Mouse (Mus musculus): ENCODE data around the gene Rpl18.

The Rpl18 gene

GRCm38 (mm10) chr7:45700301-45701015 lies 14.8 kb upstream of the Rpl18 start:
- DNase-seq (ENCODE audit: low read depth, low spot score), result no peak

- no peak for DNase-seq (ENCODE audit: low read depth, low spot score)
Observed at GRCm38 (mm10) chr7:45701072-45701471, 14.2 kb upstream of the Rpl18 start.

DNA sequence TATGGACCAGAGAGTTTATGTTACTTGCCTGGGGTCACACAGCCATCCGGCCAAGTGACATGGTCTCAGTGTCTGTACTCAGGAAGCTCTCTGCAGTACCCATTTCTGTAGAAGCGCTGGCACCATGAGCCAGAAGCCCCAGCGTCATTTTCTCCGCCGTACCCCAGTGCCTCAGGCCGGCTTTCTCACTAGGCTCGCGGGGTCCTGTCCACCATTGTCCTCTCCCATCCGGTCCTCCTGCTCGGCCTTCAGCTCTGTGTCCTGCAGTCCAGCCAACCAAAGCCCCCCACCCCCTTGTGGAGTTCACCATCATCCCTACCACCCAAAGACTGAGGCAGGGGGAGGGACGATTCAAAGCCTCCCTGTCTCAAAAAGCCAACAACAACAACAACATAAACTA lies 13.7 kb upstream of the Rpl18 start:
- DNase-seq (ENCODE audit: low read depth, low spot score), result no peak

- DNase-seq (ENCODE audit: low read depth, low spot score), result no peak
Observed at GRCm38 (mm10) chr7:45702316-45702715, 12.9 kb upstream of the Rpl18 start.

GRCm38 (mm10) chr7:45702809-45703520 lies 12.3 kb upstream of the Rpl18 start:
- DNase-seq (ENCODE audit: low read depth, low spot score), result no peak

DNA sequence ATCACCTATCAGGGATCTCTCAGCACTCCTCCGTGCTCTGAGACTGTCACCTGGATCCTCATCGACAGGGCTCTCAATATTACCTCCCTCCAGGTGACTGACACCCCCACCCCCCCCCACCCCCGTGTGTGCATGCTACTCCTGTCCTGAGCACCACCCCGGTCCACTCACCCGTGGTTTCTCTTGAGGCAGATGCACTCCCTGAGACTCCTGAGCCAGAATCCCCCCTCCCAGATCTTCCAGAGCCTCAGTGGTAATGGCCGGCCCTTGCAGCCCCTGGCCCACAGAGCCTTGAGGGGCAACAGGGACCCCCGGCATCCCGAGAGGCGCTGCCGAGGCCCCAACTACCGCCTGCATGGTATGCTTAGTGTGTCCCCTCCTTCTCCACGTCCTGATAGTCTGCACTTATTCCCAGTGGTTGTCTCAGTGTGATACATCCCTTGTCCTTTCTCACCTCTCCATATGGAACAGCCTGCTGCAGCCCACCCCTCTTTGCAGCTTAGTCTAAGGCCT lies 11.7 kb upstream of the Rpl18 start:
- DNase-seq (ENCODE audit: low read depth, low spot score), result no peak

- no peak for DNase-seq (ENCODE audit: low read depth, low spot score)
Observed at GRCm38 (mm10) chr7:45704046-45704559, 11.2 kb upstream of the Rpl18 start.

DNA sequence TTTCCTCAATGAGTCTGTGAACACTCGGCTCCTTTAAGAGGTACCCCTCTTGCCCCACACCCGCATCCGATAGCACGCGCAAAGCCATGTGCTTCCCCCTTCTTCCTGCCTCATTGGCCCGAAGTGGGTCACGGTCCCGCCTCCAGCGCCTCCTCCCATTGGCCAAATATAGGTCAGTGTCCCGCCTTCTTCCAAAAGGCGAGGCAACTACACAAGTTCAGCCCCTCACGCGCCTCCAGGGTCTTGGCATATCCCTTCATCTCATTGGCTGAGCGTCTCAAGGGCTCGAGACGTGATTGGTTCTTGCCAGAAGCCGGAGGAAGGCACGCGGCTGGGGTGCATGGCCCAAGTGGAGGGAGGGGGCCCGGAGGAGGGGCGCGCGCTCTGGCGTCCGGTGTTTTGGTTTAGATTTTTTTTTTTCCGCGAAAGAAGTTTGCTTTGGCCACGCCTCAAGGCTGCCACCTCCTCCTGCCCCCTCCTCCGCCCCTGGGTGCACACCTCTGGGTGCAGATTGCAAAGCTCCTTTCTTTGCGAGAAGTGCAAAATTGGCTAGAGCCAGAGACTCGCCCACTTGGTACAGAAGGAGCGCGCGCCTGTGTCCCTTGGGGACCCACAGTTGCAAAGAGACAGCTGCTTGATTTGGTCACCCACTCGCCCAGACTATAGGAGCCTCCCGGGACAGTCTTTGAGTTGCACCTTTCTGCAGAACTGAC lies 10.4 kb upstream of the Rpl18 start, which contains the start of gene Dbp:
Gene Dbp (plus strand): TSS at position 359 of the 713 bp plus-strand sequence.
- peak; percentile 98 for DNase-seq (ENCODE audit: low read depth, low spot score)

GRCm38 (mm10) chr7:45705443-45705864 lies 9.8 kb upstream of the Rpl18 start:
- no peak for DNase-seq (ENCODE audit: low read depth, low spot score)

- no peak for DNase-seq (ENCODE audit: low read depth, low spot score)
Observed at GRCm38 (mm10) chr7:45705873-45706281, 9.4 kb upstream of the Rpl18 start.

GRCm38 (mm10) chr7:45706721-45707241 lies 8.5 kb upstream of the Rpl18 start:
- no peak for DNase-seq (ENCODE audit: low read depth, low spot score)

DNA sequence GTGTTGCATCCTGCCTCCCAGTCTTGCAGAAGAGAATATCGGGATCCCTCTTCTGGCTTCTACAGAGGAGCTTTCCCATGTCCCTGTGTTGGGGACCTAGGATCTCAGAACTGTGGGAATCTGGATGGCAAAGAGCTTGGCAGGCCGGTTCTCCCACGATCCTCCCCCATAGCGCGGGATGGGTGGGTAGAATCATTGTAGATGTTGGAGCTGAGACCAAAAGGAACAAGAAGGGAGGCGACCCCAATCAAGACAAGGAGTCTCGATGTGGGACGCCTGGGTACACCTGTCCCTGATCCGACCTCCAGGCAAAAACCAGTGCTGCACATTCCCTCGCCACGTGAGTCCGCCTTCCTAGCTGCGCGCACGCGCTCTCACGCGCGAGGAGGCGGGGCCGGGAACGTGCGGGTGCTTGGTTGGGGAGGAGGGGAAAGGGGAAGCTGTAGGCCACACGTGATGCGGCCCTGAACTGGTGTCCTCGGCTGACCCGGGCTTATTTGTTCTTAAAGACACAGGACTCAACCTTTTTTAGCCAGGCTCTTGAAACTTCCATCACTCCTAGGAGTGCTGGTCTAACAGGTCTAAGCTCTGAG lies 7.8 kb upstream of the Rpl18 start:
- DNase-seq (ENCODE audit: low read depth, low spot score), result peak; percentile 89

- DNase-seq (ENCODE audit: low read depth, low spot score), result no peak
Observed at GRCm38 (mm10) chr7:45708221-45708761, 7.0 kb upstream of the Rpl18 start.

DNA sequence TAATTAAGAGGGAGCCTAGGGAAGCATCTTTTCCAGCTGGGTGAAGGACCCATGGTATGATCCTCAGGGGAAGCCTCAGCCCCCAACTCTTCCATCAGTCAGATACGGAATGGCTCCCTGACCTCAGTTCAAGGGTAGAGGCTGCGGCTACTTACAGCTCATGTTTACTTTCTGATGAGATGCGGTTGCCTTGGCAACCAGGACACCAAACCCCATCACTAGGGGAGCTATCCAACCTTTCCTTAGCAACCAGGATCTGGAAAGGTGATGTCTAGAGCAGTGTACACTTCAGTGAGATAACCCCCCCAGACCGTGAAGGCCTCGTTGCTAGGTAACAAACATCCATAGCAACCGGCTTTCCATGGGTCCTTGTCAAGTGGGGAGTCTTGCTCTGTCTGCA lies 6.2 kb upstream of the Rpl18 start:
- no peak for DNase-seq (ENCODE audit: low read depth, low spot score)

DNA sequence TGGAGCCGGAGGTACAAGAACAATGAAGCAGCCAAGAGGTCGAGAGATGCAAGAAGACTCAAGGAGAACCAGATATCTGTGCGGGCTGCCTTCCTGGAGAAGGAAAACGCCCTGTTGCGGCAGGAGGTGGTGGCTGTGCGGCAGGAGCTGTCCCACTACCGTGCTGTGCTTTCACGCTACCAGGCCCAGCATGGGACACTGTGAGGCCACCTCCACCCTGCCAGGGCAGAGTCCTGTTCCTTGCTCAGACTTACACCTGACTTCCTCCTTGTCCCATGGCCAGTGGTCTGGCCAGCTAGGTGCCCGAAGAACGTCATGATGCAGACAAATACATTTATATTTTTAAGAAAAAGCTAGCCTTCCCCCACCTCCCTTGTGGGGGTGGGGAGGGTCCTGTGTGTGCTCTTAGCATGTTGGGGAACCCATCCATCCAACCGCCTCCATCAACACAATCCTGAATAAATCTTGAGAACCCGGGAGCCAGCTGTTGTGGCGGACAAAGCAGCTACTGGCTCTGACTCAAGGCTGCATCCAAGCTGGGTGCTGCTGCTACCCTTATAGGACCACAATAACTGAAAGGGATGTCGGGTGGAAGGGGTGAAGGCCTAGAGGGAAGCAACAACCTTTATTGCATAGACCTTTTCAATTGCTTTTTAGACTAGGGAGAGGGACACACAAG lies 5.4 kb upstream of the Rpl18 start:
- DNase-seq (ENCODE audit: low read depth, low spot score), result no peak

GRCm38 (mm10) chr7:45710477-45711191 lies 4.6 kb upstream of the Rpl18 start:
- DNase-seq (ENCODE audit: low read depth, low spot score), result no peak

DNA sequence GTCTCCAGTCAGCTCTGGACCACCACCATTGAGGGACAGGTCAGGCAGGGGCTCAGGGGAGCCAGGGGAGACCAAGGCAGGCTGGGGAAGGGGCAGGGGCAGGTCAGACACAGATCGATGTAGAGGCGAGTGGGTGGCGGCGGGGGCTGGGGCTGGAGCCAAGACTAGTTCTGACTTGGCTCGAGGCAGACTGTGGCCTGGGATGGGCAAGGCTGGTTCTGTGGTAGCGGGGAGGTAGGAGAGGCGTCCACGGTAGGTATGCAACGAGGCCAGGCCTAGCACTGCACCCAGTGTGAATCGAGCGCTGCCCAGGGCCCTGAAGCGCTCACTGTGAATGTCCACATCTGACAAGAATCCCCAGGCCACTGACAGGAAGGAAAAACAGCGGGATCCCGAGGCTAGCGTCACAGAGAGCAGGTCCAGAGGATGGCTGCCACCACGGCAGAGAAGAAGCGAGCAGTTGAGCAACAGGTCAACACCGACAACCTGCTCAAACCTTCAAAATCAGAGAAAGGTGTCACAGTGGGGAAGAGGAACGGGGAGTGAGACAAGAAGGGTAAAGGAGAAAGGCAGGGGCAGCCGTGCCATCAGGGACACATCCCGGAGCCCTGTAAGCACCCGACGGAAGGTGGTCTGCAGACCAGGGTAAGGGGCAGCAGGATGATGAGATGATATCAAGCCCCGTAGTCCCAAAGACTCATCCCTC lies 3.8 kb upstream of the Rpl18 start:
- DNase-seq (ENCODE audit: low read depth, low spot score), result no peak

DNA sequence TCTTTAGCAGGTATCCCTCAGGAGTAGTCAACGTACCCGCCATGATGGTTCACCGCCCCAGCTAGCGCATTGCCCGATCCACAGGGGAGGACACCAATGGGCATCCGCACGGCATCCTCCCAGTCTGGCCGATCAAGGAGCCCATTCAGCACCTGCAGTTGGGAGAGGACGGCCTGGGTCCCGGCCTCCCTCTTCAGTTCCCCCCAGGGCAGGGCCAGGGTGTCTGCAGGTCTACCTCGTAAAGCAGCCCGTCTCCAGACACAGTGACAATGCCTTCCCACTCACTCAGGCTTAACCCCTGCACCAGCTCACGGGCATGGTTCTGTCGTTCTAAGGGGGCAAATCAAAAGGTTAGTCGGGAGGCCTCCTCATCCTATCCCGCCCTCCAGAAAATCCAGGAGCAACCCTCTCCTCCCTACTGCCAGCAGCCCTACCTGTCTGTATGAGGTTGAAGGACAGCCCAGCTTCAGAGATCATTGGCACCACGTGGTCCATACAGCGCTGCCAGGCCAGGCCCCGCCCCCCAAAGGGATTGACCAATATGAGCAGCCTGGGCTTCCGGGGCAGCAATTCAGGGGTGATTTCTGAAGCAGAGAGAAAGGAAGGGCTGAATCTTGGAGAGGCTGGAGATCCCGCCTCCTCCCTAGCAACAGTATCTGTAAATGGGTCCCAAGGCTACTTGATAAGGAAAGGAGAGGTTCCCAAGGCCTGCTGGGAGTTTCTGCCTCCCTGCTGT lies 3.1 kb upstream of the Rpl18 start:
- DNase-seq (ENCODE audit: low read depth, low spot score), result no peak

DNA sequence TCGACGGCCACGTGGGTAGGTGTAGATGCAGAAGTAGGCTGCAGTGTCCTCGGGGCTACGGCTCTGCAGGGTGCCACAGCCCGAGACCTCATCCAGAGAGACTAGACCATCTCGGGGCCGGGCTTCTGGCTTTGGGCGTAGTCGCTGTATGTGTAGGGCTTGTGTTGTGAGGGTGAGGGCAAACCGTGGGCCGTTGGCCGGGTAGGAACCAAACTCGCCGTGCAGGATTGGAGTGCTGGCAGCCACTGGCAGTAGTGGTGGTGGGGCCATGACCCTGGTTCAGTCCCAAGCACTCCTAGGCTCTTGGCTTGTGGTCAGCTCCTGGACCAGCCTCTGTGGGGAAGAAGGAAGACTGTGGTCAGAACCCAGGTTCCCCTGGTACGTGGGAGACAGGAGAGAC lies 1.9 kb upstream of the Rpl18 start:
- no peak for DNase-seq (ENCODE audit: low read depth, low spot score)
